Mouse (Mus musculus): Measurements from ENCODE around the gene Lbh.

- TF ChIP-seq CTCF (IDR thresholded peaks at IDR 0.05; ENCODE audit: low read depth) (no peak), EP300 (optimal IDR thresholded peaks at IDR 0.05) (no peak)
Measured at GRCm38 (mm10) chr17:72881051-72881450, 37.1 kb upstream of the Lbh start.

All from stomach, postnatal 0 days (tissue).